Mouse (Mus musculus): Measurements from ENCODE around the gene Olfr1176. TPM values are rescaled to one million over a fixed set of nuclear protein-coding genes. Genes with fewer than 3 reads are reported as not detected.

Olfr1176 gene
- not detected in 2 replicates for polyA plus RNA-seq (2015; fragmentation: Nextera tagmentation; extraction: Ambion mirVana)

DNA sequence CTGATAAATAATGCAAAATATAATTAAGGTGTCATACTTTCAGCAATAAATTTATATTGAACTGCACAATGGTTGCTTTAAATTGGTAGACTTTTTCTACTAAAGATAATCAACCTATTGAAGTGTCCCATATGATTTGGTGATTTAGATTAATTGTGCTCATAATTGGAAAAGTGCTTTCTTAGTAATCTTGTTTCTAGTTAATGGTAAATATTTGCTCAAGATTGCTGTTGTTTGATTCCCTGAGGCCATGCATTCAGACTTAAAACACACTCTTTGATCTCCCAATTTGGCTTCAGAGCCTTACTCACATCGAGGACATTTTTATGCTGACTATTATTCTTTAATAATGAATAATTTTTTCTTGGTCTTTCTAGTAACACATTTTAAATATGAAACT is at the start of gene Olfr1176:
Gene Olfr1176, plus strand, starts transcription at position 301 of the 400 bp plus-strand sequence.
- H3K27me3 ChIP-seq = no peaks in the 10 kb centered on the region
- DNase-seq (no peak), ATAC-seq (ENCODE audit: low read depth) (no peak)
- H3K4me1 ChIP-seq (replicated peaks) = no peaks in the 10 kb centered on the region
- no peaks in the 10 kb centered on the region for H3K9me3 ChIP-seq (replicated peaks)
- H3K4me2 ChIP-seq = no peak within 1 kb of the TSS
- WGBS (ENCODE audit: insufficient replicate concordance) = 36% methylated on average over 1 of the region's 1 CpGs
- no peak within 1 kb of the TSS for H3K9ac ChIP-seq
- no peaks in the 10 kb centered on the region for H3K36me3 ChIP-seq
- H3K4me3 ChIP-seq (replicated peaks) = no peak within 1 kb of the TSS
- H3K27ac ChIP-seq = no peak within 1 kb of the TSS

DNA sequence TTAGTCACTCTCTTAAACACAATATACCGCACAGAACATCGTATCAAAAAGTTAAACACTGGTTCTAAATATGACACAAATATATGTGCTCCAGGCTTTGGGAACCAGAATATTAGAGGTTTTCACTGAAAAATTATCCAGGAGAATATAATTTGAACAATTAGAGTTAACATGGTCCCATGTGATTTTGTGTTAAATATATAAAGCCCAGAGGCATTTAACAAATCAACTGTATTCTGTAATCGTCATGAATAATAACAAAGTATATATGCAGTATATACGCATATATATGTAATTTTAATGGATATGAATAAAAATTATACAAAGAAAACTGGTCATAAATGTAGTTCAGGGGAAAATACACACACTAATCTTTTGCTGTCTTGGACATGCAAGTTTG is 21.5 kb upstream of the Olfr1176 start, which contains the start of gene Olfr1174-ps:
Gene Olfr1174-ps, minus strand, starts transcription at position 101 of the 400 bp plus-strand sequence.
- H3K9ac ChIP-seq = no peak within 1 kb of the TSS
- no peak within 1 kb of the TSS for H3K4me3 ChIP-seq (replicated peaks)
- DNase-seq (no peak), ATAC-seq (ENCODE audit: low read depth) (no peak)
- no peak within 1 kb of the TSS for H3K4me2 ChIP-seq
- H3K36me3 ChIP-seq = no peaks in the 10 kb centered on the region
- H3K27me3 ChIP-seq = no peaks in the 10 kb centered on the region
- H3K27ac ChIP-seq = no peak within 1 kb of the TSS
- H3K4me1 ChIP-seq (replicated peaks) = no peaks in the 10 kb centered on the region
- H3K9me3 ChIP-seq (replicated peaks) = no peaks in the 10 kb centered on the region
- 77% methylated on average over 4 of the region's 4 CpGs for WGBS (ENCODE audit: insufficient replicate concordance)

GRCm38 (mm10) chr2:88327115-88327514 is 9.4 kb upstream of the Olfr1176 start, which contains the start of gene Olfr1175-ps:
Olfr1175-ps (minus strand) TSS chr2:88327215.
- H3K36me3 ChIP-seq = no peaks in the 10 kb centered on the region
- H3K4me3 ChIP-seq (replicated peaks) = no peak within 1 kb of the TSS
- DNase-seq (no peak), ATAC-seq (ENCODE audit: low read depth) (no peak)
- no peak within 1 kb of the TSS for H3K9ac ChIP-seq
- H3K4me1 ChIP-seq (replicated peaks) = no peaks in the 10 kb centered on the region
- no peaks in the 10 kb centered on the region for H3K27me3 ChIP-seq
- H3K4me2 ChIP-seq = no peak within 1 kb of the TSS
- H3K27ac ChIP-seq = no peak within 1 kb of the TSS
- 64% methylated on average over 2 of the region's 2 CpGs for WGBS (ENCODE audit: insufficient replicate concordance)
- no peaks in the 10 kb centered on the region for H3K9me3 ChIP-seq (replicated peaks)

GRCm38 (mm10) chr2:88346392-88346791 is 9.9 kb downstream of the Olfr1176 start, which contains the start of gene Olfr1177-ps:
Olfr1177-ps (minus strand) TSS chr2:88346492.
- no peak within 1 kb of the TSS for H3K4me2 ChIP-seq
- 50% methylated on average over 1 of the region's 1 CpGs for WGBS (ENCODE audit: insufficient replicate concordance)
- no peaks in the 10 kb centered on the region for H3K9me3 ChIP-seq (replicated peaks)
- H3K27ac ChIP-seq = no peak within 1 kb of the TSS
- no peaks in the 10 kb centered on the region for H3K36me3 ChIP-seq
- no peaks in the 10 kb centered on the region for H3K4me1 ChIP-seq (replicated peaks)
- H3K9ac ChIP-seq = no peak within 1 kb of the TSS
- no peaks in the 10 kb centered on the region for H3K27me3 ChIP-seq
- no peak within 1 kb of the TSS for H3K4me3 ChIP-seq (replicated peaks)
- no peak for DNase-seq
- no peak for ATAC-seq (ENCODE audit: low read depth)

- H3K9me3 ChIP-seq (replicated peaks) = no peaks in the 10 kb centered on the region
- H3K27me3 ChIP-seq = no peaks in the 10 kb centered on the region
- no peak overlapping the region for H3K9ac ChIP-seq
- no peak overlapping the region for H3K4me3 ChIP-seq (replicated peaks)
- ATAC-seq (ENCODE audit: low read depth) (no peak), DNase-seq (no peak)
- H3K36me3 ChIP-seq = no peaks in the 10 kb centered on the region
- no peak overlapping the region for H3K4me2 ChIP-seq
- WGBS (ENCODE audit: insufficient replicate concordance) = 3% methylated on average over 2 of the region's 2 CpGs
- no peak overlapping the region for H3K27ac ChIP-seq
- no peaks in the 10 kb centered on the region for H3K4me1 ChIP-seq (replicated peaks)
Observed at GRCm38 (mm10) chr2:88356304-88356703, 19.8 kb downstream of the Olfr1176 start.

GRCm38 (mm10) chr2:88386762-88387161 is 50.2 kb downstream of the Olfr1176 start, which contains the start of gene Olfr1178:
Olfr1178 (plus strand) TSS chr2:88387062.
- no peak within 1 kb of the TSS for H3K4me2 ChIP-seq
- H3K9ac ChIP-seq = no peak within 1 kb of the TSS
- no peak for ATAC-seq (ENCODE audit: low read depth)
- 61% methylated on average over 1 of the region's 1 CpGs for WGBS (ENCODE audit: insufficient replicate concordance)
- no peaks in the 10 kb centered on the region for H3K9me3 ChIP-seq (replicated peaks)
- H3K27me3 ChIP-seq = no peaks in the 10 kb centered on the region
- DNase-seq = no peak
- H3K4me3 ChIP-seq (replicated peaks) = no peak within 1 kb of the TSS
- H3K4me1 ChIP-seq (replicated peaks) = no peaks in the 10 kb centered on the region
- no peaks in the 10 kb centered on the region for H3K36me3 ChIP-seq
- H3K27ac ChIP-seq = no peak within 1 kb of the TSS

Other genes starting within 250 kb of the Olfr1176 start
- gene Olfr1164, start 242.8 kb upstream of the Olfr1176 start, polyA plus RNA-seq (2015; fragmentation: Nextera tagmentation; extraction: Ambion mirVana) = not detected in 2 replicates
- not detected in 2 replicates for gene Olfr1166, start 208.4 kb upstream of the Olfr1176 start, polyA plus RNA-seq (2015; fragmentation: Nextera tagmentation; extraction: Ambion mirVana)
- gene Olfr1167, start 181.5 kb upstream of the Olfr1176 start, polyA plus RNA-seq (2015; fragmentation: Nextera tagmentation; extraction: Ambion mirVana) = not detected in 2 replicates
- not detected in 2 replicates for gene Olfr1168, start 154.8 kb upstream of the Olfr1176 start, polyA plus RNA-seq (2015; fragmentation: Nextera tagmentation; extraction: Ambion mirVana)
- not detected in 2 replicates for gene Olfr1170, start 108.4 kb upstream of the Olfr1176 start, polyA plus RNA-seq (2015; fragmentation: Nextera tagmentation; extraction: Ambion mirVana)
- not detected in 2 replicates for gene Olfr1173, start 56.8 kb upstream of the Olfr1176 start, polyA plus RNA-seq (2015; fragmentation: Nextera tagmentation; extraction: Ambion mirVana)
- gene Olfr1174-ps, start 21.6 kb upstream of the Olfr1176 start, polyA plus RNA-seq (2015; fragmentation: Nextera tagmentation; extraction: Ambion mirVana) = not detected in 2 replicates
- gene Olfr1175-ps, start 9.5 kb upstream of the Olfr1176 start, polyA plus RNA-seq (2015; fragmentation: Nextera tagmentation; extraction: Ambion mirVana) = not detected in 2 replicates
- not detected in 2 replicates for gene Olfr1177-ps, start 9.8 kb downstream of the Olfr1176 start, polyA plus RNA-seq (2015; fragmentation: Nextera tagmentation; extraction: Ambion mirVana)
- gene Olfr1178, start 50.3 kb downstream of the Olfr1176 start, polyA plus RNA-seq (2015; fragmentation: Nextera tagmentation; extraction: Ambion mirVana) = not detected in 2 replicates
- gene Olfr1179, start 69.7 kb downstream of the Olfr1176 start, polyA plus RNA-seq (2015; fragmentation: Nextera tagmentation; extraction: Ambion mirVana) = not detected in 2 replicates
- gene Olfr1180, start 82.4 kb downstream of the Olfr1176 start, polyA plus RNA-seq (2015; fragmentation: Nextera tagmentation; extraction: Ambion mirVana) = not detected in 2 replicates
- not detected in 2 replicates for gene Olfr1181, start 89.5 kb downstream of the Olfr1176 start, polyA plus RNA-seq (2015; fragmentation: Nextera tagmentation; extraction: Ambion mirVana)
- not detected in 2 replicates for gene Gm13757, start 112.4 kb downstream of the Olfr1176 start, polyA plus RNA-seq (2015; fragmentation: Nextera tagmentation; extraction: Ambion mirVana)
- not detected in 2 replicates for gene Olfr1183, start 118.1 kb downstream of the Olfr1176 start, polyA plus RNA-seq (2015; fragmentation: Nextera tagmentation; extraction: Ambion mirVana)
- gene Olfr1184, start 146.9 kb downstream of the Olfr1176 start, polyA plus RNA-seq (2015; fragmentation: Nextera tagmentation; extraction: Ambion mirVana) = not detected in 2 replicates
- not detected in 2 replicates for gene Olfr1185-ps1, start 156.6 kb downstream of the Olfr1176 start, polyA plus RNA-seq (2015; fragmentation: Nextera tagmentation; extraction: Ambion mirVana)
- not detected in 2 replicates for gene Olfr1186, start 181.8 kb downstream of the Olfr1176 start, polyA plus RNA-seq (2015; fragmentation: Nextera tagmentation; extraction: Ambion mirVana)
- gene Olfr1188, start 220.2 kb downstream of the Olfr1176 start, polyA plus RNA-seq (2015; fragmentation: Nextera tagmentation; extraction: Ambion mirVana) = not detected in 2 replicates
- gene Olfr1189, start 249.7 kb downstream of the Olfr1176 start, polyA plus RNA-seq (2015; fragmentation: Nextera tagmentation; extraction: Ambion mirVana) = not detected in 2 replicates

Measured in liver, embryonic 13.5 days (tissue).